Mouse (Mus musculus) neural tube, embryonic 14.5 days (tissue): ENCODE data around the gene Cela3a. TPM values are rescaled to one million over a fixed set of nuclear protein-coding genes. Genes with fewer than 3 reads are reported as not detected.

Experiments
- polyA plus RNA-seq: library from polyadenylated mRNA; unstranded; fragments of >200 nt; fragmentation: Nextera tagmentation; extraction: Ambion mirVana; gene quantifications from 2 replicates; pipeline ENCODE4 v1.2.1, GENCODE M21; 2014

Cela3a gene
- polyA plus RNA-seq, 1 experiment from 2014 or later = not detected

Other genes with a start within 250 kb of the Cela3a start
- gene Wnt4, start 132.3 kb downstream of the Cela3a start, polyA plus RNA-seq = 1.7 and 3.5 TPM in 2 replicates
- gene Cdc42, start 52.1 kb downstream of the Cela3a start, polyA plus RNA-seq = 997 and 1,001 TPM in 2 replicates
- gene Cela3b, start 20.7 kb upstream of the Cela3a start, polyA plus RNA-seq = not detected in 2 replicates
- gene 1700013G24Rik, start 43.5 kb upstream of the Cela3a start, polyA plus RNA-seq = not detected in 2 replicates
- gene Hspg2, start 59.0 kb upstream of the Cela3a start, polyA plus RNA-seq = 2.7 and 10.8 TPM in 2 replicates
- gene Ldlrad2, start 164.8 kb upstream of the Cela3a start, polyA plus RNA-seq = not detected in 2 replicates
- 75.7 and 81.9 TPM in 2 replicates for gene Usp48, start 184.0 kb upstream of the Cela3a start, polyA plus RNA-seq